Mouse (Mus musculus) monocyte, adult 5-6 weeks (primary cell): ENCODE data around the gene 4921524J17Rik. TPM values are rescaled to one million over a fixed set of nuclear protein-coding genes. Genes with fewer than 3 reads are reported as not detected.

Experiments
- ATAC-seq: fragments of 153-309, 156-312 bp; replicated peaks from 2 replicates; pipeline ENCODE4 v1.8.0; 2017; ENCODE audit warnings: mild to moderate bottlenecking; ENCODE audit not compliant: low TSS enrichment, insufficient number of reproducible peaks, severe bottlenecking, poor library complexity, low FRiP score
- total RNA-seq: library from RNA; stranded (forward); fragments of 200-1000, 200-491, 200-594 nt; gene quantifications from 3 replicates; pipeline ENCODE4 v1.2.3, GENCODE M21; 2017

Gene 4921524J17Rik
- total RNA-seq, 1 experiment from 2014 or later, result 81.0 TPM

DNA sequence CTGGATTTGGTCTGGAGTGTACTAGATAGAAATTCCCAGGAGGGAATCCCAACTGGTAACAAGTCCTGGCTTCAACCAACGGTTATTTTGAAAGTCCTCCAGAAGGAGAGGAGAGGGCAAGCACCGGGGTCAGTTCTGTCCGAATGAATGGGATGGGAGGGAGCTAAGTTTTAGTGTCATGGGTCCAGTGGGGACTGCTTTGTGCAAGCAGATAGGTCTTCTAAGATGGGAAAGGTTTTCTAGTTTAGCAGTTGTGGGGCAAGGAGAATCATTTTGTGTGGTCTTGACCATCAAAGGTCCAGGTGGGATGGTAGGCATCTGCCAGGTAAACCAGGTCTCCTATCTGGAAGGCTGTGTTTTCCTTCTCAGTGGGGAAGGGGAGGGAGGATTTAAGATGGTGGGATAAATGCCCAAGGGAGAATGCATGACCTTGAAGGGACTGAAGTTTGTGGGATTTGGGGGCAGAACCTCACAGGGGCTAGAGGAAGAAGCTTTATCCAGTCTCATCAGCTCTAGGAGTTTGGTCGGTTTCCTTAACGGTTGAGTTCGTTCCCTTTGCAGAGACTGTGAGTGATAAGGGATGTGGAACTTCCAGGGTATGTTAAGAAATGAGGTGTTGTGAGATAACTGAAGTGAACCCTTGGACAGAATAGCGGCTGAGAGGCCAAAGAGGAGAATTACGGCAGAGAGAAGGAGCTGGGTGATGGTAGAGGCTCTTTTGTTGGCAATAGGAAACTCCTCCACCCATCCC, 36.8 kb downstream of the 4921524J17Rik start:
- ATAC-seq, result no peak

DNA sequence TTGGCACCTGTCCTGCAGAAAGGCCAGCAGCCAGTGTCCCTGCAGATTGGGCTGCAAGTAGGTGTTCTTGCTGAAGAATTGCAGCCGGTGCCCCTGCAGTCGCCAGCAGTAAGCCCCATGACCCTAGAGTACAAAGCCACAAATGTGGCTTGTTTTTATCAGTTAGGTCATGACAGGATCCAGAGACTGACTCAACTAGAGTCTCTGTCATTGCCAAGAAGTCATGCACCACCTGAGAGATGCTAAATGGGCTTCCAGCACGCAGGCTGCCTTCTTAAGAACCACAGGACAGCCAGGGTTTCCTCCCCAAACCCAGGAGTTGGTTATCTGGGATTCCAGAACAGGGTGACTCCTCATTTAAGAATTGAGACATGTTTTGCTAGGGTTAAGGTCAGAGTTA, 37.6 kb downstream of the 4921524J17Rik start:
- no peak for ATAC-seq

- ATAC-seq, result no peak
Measured at GRCm38 (mm10) chr8:85393199-85393598, 39.4 kb downstream of the 4921524J17Rik start.

DNA sequence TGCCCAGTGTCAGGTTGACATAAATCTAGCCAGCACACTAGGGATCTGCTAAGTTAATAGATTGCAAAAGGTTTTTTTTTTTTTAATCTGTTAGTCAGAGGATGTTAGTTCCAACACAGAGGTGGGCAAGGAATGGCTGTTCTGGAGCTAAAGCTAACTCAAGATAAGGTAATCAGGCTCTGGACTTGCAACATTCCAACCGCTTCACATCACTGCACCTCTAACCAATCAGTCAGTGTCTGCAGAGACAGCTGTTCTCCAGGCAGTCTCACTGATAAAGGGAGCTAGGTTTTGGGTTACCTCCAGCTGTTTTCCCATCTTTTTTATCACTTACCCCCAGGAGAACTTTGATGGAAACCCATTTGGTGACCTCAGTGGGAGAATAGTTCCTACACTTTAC, 41.2 kb downstream of the 4921524J17Rik start:
- no peak for ATAC-seq

DNA sequence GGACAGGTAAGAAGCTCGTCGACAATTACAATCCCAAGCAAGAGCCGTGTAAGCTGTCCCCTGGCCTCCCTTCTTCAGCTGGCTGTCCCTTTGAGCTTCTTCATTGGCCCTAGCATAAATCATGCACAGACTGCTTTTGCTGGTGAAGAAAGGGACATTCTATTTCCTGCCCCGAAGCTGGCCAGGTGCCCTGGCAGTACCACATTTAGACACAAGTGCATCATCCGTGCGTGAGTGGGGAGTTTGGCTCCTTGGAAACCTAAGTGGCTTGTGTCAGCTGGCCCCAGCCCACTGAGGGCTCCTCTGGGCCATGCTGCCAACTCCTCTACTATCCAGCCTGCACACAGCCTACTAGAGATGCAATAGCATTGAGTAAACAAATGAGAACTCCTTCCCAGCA, 46.4 kb downstream of the 4921524J17Rik start, which contains the start of gene Mylk3:
TSS of gene Mylk3 (minus strand) at position 141 of the 400 bp plus-strand sequence.
- no peak for ATAC-seq

- ATAC-seq, result no peak
Measured at GRCm38 (mm10) chr8:85381926-85382325, 50.7 kb downstream of the 4921524J17Rik start.

- no peak for ATAC-seq
Measured at GRCm38 (mm10) chr8:85380824-85381209, 51.8 kb downstream of the 4921524J17Rik start.

GRCm38 (mm10) chr8:85380123-85380823, 52.4 kb downstream of the 4921524J17Rik start:
- no peak for ATAC-seq

DNA sequence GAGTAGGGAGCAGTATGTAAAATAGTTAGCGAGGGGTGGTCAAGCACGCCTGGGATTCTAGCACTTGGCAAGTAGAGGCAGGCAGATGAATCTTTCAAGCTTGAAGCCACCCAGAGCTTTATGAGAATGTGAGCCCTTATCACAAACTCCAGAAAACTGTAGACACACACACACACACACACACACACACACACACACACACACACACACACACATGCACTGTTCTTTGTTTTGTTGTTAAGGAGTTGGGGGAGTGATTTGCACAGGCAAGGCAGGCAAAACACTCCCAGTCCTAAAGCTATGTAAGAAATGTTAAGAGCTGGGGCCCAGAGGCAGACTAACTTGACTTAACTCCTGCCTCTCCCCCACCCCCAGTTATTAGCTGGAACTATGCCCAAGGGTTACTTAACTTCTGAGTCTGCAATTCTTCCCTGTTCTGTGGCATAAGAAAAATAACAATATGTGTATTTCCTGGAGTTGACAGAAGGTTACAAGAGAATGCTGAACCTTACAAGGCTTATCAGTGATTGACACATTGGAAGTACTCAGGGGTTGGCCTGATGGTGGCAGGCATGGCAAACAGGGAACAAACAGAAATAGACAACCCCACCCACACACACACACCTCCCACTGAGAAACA, 53.4 kb downstream of the 4921524J17Rik start:
- no peak for ATAC-seq

DNA sequence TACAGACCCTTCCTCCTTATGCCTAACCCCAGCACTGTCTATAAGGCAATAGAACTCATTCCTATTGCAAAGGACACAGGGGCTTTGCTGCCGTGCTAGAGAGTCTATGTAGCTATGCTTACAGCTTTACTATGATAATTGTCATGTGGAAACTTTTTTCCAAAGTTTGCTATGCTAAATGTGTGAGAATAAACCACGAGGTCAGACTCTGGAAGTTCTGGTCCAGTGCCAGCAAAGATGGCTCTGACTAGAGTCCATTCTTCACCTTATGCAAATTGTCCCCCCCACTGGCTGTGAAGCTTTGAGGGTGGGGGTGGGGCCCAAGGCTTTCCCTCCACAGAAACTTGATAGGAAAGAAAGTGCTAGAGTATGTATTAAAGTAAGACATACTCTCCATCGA, 56.1 kb downstream of the 4921524J17Rik start:
- ATAC-seq, result no peak

DNA sequence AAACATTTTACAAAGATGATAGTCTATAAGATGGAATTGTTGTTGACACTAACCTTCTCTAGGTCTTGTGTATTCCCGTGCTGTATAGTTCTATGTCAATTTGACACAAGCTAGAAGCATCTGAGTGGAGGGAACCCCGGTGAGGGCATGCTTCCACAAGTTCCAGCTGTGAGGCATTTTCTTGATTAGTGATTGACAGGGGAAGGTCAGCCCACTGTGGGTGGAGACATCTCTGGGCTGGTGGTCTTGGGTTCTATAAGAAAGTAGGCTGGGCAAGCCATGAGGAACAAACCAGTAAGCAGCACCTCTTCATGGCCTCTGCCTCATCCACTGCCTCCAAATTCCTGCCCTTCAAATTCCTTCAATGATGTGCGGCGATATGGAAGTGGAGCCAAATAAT, 58.3 kb downstream of the 4921524J17Rik start:
- no peak for ATAC-seq

DNA sequence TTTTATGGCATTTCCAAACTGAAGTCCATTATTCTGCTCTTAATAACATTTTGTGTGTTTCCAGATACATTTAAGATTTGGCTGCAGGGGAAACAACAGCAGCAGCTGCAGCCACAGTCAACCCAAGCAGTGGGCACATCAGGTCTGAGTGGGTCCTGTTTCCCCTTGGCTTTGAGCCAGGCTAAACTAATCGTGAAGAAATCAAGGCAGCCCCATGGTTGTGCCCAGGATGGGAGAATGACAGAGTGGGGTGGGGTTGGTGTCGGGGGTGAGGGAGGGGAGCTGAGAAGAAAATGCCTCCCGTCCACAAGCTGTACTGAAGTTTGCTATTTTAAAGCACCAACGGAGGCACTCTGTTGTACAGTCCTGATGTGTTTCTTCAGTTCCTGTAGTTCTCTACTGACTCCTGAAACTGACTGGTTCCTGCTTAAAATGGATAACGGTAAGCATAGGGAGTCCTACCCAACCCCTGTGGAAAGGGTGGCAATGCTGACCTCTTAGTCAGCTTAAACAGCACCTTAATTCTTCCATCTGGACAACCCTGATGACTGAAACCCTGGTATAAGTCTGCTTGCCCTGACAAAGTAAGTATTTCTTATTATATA, 59.1 kb downstream of the 4921524J17Rik start:
- ATAC-seq, result no peak

GRCm38 (mm10) chr8:85372465-85372839, 60.2 kb downstream of the 4921524J17Rik start:
- ATAC-seq, result no peak

DNA sequence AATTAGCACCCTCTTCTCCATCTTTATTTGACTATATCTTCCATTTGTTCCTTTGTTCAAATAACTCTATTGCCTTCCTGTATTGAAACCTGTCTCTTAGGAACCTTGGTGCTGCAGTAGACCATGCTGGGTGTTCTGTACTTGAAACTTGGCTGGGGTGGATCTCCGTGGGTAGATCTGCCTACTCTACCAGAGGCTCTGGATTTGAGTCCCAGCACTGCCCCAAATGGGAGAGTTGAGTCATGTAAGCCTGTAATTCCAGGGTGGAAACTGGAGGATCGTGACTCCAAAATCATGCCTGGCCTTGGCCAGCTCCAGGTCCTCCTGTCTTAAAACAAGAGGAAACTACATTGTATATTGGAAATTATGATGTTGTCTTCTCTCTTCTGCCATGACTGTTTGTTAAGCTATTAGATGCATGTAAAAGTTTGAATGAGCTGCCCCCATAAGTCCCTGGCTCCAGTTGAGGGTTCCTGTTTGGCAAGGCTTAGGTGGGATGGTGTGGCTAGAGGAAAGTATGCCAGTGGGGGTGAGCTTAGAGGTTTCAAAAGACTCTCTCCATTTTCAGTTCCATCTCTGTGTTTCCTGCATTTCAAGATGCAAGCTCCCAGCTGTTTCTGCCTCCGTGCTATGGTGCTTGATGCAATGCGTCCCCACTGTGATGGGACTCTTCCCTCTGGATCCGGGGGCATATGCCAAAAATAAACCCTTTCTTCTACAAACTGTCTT, 60.7 kb downstream of the 4921524J17Rik start:
- no peak for ATAC-seq

GRCm38 (mm10) chr8:85365176-85365575, 67.5 kb downstream of the 4921524J17Rik start:
- ATAC-seq, result no peak

- no peak for ATAC-seq
Measured at GRCm38 (mm10) chr8:85364628-85365027, 68.0 kb downstream of the 4921524J17Rik start.

DNA sequence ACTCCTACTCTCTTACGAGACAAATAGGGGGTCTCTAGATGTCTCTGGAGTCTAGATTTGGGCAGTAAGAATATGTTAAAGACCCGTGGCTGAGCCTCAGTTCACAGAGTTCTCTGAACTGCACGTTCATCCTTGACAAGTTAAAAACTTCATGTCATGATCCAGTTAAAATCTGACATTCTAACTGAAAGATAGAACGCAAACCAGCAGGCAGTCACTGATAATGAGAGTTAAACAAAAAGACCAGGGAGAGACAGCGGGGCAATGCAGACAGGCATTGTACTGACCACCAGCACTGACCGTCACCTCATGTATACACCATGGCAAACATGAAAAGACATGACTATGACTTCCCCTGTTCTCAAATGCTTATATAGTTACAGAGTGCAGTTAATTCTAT, 69.2 kb downstream of the 4921524J17Rik start:
- no peak for ATAC-seq

GRCm38 (mm10) chr8:85362211-85362610, 70.4 kb downstream of the 4921524J17Rik start:
- no peak for ATAC-seq
